Mouse (Mus musculus) forebrain, embryonic 12.5 days (tissue): ENCODE measurements around the gene Clybl. TPM values are rescaled to one million over a fixed set of nuclear protein-coding genes. Genes with fewer than 3 reads are reported as not detected.
A peak's percentile ranks its signal among the peaks of the same experiment; 100 is the strongest.

Experiments
- ATAC-seq: fragments of 200-750 bp; cut with Nextera tagmentation; 2 replicates; pipeline ENCODE4 v1.8.0; 2017; ENCODE audit warnings: moderate TSS enrichment; ENCODE audit not compliant: low FRiP score
- H3K27ac ChIP-seq: fragments of 300-500 bp; sonication (generic); 2 replicates; pipeline ENCODE4 v1.5.1; 2016; ENCODE audit warnings: mild to moderate bottlenecking
- H3K27me3 ChIP-seq: fragments of 300-500 bp; sonication (generic); 2 replicates; pipeline ENCODE4 v1.6.1; 2016; ENCODE audit warnings: mild to moderate bottlenecking
- H3K36me3 ChIP-seq: fragments of 300-500 bp; sonication (generic); replicated peaks from 2 replicates; pipeline ENCODE4 v1.6.1; 2016; ENCODE audit warnings: mild to moderate bottlenecking
- H3K4me1 ChIP-seq: fragments of 300-500 bp; sonication (generic); 2 replicates; pipeline ENCODE4 v1.6.1; 2016
- H3K4me2 ChIP-seq: fragments of 300-500 bp; sonication (generic); 2 replicates; pipeline ENCODE4 v1.6.1; 2016; ENCODE audit warnings: mild to moderate bottlenecking, moderate library complexity
- H3K4me3 ChIP-seq: fragments of 300-500 bp; sonication (generic); replicated peaks from 2 replicates; pipeline ENCODE4 v1.5.1; 2016; ENCODE audit warnings: mild to moderate bottlenecking
- H3K9ac ChIP-seq: fragments of 300-500 bp; sonication (generic); 2 replicates; pipeline ENCODE4 v1.6.1; 2016; ENCODE audit warnings: mild to moderate bottlenecking
- H3K9me3 ChIP-seq: fragments of 300-500 bp; sonication (generic); 2 replicates; pipeline ENCODE4 v1.6.1; 2016
- WGBS: fragments of 180-500 bp; shearing (Covaris S2); methylation state at CpG from one replicate; pipeline ENCODE4 v1.1.7; 2016; 5-methylcytosine and 5-hydroxymethylcytosine counted together
- polyA plus RNA-seq: library from polyadenylated mRNA; unstranded; fragments of >200 nt; fragmentation: Nextera tagmentation; extraction: Ambion mirVana; gene quantifications from 2 replicates; pipeline ENCODE4 v1.2.1, GENCODE M21; 2016

Clybl gene
- polyA plus RNA-seq, 1 experiment from 2014 or later, result 24.7 TPM

DNA sequence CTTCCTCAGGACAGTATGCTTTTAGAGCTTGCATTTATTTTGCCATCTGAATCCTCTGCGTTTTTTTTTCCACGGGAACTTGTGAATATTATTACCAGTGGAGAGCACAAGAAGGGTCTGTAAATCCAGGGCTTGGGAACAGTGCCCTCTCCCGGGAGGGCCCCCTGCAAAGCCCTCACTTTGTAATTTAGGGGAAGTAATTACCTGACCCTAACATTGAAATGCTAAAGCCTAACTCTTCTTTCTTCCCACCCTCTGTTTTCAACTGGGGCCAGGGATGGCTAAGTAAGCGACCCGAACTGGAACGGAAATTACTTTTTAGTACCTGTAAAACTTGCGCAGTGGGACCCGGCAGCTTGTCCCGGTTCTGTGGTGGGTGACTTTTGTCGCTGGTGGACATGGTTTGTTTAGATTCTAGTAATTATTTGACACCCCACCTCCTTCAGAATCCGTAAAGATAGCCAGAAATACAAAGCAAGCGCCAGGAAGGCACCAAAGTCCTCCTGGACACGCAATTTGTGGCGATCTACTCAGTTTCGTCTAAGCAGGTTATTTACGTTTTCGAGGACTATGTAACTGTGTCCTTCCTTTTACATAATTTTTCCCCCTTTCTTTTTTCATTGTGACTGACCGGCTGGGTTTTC lies 224.5 kb downstream of the Clybl start:
- Histone ChIP-seq H3K4me2 (peak overlapping the region; percentile 83), H3K36me3 (no peaks in the 10 kb centered on the region), H3K9ac (peak overlapping the region; percentile 57), H3K9me3 (no peaks in the 10 kb centered on the region), H3K27ac (peak overlapping the region; percentile 85), H3K4me1 (peaks cover 43% of the 10 kb centered on the region), H3K27me3 (peaks cover 86% of the 10 kb centered on the region), H3K4me3 (peak overlapping the region; percentile 42)
- ATAC-seq, result no peak
- under 1% methylated on average over 18 of the region's 18 CpGs for WGBS

DNA sequence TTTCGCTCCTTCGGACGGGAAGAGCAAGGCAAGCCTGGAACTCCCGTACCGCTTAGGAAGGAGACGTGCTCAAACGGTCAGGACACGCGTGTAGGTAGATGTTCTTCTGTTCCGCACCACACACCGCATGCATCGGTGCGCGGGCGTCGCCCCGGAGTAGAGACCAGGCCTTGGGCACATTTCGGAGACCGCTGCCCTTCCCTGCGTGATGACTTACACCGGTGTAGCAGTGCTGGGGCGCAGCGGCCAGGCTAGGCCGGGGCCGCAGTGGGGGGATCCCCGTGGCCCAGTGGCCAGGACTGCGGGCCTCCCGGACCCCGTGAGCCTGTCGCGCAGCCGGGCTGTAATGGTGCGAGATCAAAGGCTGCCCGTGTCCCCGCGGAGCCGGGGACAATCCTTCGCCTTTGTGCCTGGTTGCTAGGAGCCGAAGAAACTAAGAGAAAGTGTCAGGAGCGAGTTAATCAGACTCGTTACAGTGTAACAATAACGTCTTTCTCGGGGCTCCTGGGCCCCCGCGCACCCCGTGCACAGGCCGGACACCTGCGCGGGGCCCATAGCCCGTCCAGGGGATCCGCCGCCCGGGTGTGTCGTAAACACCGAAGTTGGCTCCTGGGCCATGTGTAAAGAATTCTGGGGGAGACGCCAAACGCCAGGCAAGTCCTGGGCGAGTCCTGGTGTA lies 225.2 kb downstream of the Clybl start:
- WGBS, result under 1% methylated on average over 58 of the region's 58 CpGs
- Histone ChIP-seq H3K27ac (peak overlapping the region; percentile 85), H3K9ac (peak overlapping the region; percentile 57), H3K4me2 (peak overlapping the region; percentile 83), H3K36me3 (no peaks in the 10 kb centered on the region), H3K9me3 (no peaks in the 10 kb centered on the region), H3K27me3 (peaks cover 87% of the 10 kb centered on the region), H3K4me3 (peak overlapping the region; percentile 42), H3K4me1 (peaks cover 43% of the 10 kb centered on the region)
- ATAC-seq, result peak; percentile 85

DNA sequence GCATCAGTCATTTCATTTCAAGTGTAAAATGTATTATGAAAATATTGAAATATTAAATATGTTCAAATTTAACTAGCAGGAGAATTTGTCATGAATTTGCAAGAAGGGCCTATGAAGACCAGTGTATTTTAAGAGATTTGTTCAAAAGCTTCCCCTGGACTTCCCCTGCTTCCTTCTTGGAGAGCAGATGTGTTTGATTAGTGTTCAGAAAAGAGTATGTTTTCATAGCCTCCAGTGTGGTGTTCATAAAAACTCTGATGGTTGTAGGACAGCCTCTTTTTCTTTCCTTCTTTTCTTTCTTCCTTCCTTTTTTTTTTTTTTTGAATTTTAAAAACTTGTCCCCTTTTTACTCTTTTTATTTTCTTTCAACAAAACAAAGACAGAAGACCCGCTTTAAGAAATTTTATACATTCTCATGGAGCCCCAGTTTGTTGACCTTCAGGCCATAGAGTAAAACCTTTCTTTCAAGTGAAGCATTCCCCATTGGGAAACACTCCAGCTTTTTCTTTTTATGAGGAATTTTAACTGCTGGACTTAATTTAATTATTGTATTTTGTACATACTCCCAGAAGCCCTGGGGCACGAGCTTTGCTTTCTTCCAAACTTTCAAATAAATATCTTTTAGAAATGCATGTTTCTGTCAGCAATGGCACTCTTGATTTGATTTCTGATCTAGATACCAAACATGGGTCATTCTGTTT lies 231.5 kb downstream of the Clybl start:
- Histone ChIP-seq H3K4me3 (no peak overlapping the region), H3K4me2 (no peak overlapping the region), H3K36me3 (no peaks in the 10 kb centered on the region), H3K9me3 (no peaks in the 10 kb centered on the region), H3K9ac (no peak overlapping the region), H3K27ac (no peak overlapping the region), H3K4me1 (peaks cover 13% of the 10 kb centered on the region), H3K27me3 (peaks cover 38% of the 10 kb centered on the region)
- ATAC-seq, result no peak
- 56% methylated on average over 2 of the region's 2 CpGs for WGBS

DNA sequence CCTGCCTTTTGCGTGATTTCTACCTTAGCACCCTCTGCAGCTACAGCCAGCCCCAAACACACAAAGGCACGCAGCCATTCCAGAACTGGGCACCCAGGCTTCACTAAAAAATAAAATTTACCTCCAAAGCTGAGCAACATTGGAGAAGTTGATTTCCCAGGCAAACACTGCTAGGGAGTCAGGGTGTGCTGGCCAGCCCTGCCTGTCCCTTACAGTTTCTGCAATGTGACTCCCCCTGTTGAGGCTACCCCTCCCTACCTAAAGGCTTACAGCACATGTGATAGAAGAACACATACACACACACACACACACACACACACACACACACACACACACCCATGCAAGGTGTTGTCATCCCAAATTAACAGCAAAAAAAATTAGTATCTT lies 232.0 kb downstream of the Clybl start:
- 0 out of 2 replicates have a peak overlapping the region, but pooled peaks have one; percentile 19 for H3K27ac ChIP-seq

DNA sequence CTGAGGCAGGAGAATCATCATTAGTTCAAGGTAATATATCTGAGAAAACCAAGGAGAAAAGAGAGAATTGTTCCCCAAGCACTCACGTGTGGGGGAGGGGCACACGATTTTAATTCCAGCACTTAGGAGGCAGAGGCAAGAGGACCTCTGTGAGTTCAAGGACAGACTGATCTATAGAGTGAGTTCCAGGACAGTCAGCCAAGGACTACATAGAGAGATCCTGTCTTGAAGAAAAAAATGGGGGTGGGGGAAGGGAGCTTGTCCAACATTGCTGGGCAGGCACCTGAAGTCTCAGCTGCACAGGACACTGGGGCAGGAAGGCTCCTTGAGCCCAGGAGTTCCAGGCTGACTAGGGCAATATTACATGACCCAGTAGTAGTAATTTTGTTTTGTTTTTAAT lies 233.3 kb downstream of the Clybl start:
- H3K36me3 ChIP-seq, result no peaks in the 10 kb centered on the region
- H3K4me3 ChIP-seq, result no peak overlapping the region
- WGBS, result 94% methylated on average over 2 of the region's 2 CpGs
- no peak overlapping the region for H3K4me2 ChIP-seq
- ATAC-seq, result no peak
- peaks cover 13% of the 10 kb centered on the region for H3K4me1 ChIP-seq
- no peaks in the 10 kb centered on the region for H3K9me3 ChIP-seq
- H3K27ac ChIP-seq, result no peak overlapping the region
- no peak overlapping the region for H3K9ac ChIP-seq
- peaks cover 26% of the 10 kb centered on the region for H3K27me3 ChIP-seq

More for the DNA sequence above, 232.0 kb downstream of the Clybl start:
- Histone ChIP-seq H3K4me1 (peaks cover 13% of the 10 kb centered on the region), H3K9me3 (no peaks in the 10 kb centered on the region), H3K4me2 (no peak overlapping the region), H3K9ac (no peak overlapping the region), H3K36me3 (no peaks in the 10 kb centered on the region), H3K4me3 (no peak overlapping the region), H3K27me3 (peaks cover 35% of the 10 kb centered on the region)
- no peak for ATAC-seq
- 84% methylated on average over 2 of the region's 2 CpGs for WGBS

DNA sequence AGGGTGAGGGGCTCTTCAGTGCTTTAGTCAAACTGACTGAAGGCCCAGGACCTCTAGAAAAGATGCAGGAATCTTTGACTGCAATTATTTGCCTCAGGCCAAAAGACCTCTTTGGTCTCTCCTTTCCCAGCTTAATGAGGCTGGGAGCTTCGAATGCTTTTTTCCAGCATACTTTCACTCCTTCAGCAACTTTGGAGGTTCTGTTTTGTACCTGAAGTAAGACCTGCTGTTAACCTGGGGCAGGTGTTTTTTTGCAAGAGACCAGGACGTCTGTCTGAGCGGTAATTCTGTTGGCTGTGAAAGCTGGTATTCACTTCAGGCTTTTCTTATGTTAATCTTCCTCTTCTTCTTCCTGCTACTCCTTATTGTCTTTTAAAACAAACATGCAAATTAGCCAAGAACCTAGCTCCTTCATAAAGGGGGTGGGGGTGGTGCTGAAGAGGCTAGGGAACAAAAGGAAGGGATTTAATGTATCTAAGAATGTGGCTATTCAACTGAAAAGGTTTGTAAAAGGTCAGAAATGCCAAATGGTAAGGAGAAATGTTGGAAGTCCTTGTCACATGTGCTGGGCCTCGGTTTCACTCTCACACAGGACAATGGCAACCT lies 234.8 kb downstream of the Clybl start:
- Histone ChIP-seq H3K9ac (no peak overlapping the region), H3K36me3 (no peaks in the 10 kb centered on the region), H3K9me3 (no peaks in the 10 kb centered on the region), H3K27me3 (peaks cover 16% of the 10 kb centered on the region), H3K4me1 (peaks cover 13% of the 10 kb centered on the region), H3K4me2 (peak overlapping the region; percentile 19; the same call in 1 of the 2 replicates), H3K27ac (peak overlapping the region; percentile 71), H3K4me3 (no peak overlapping the region)
- 6% methylated on average over 4 of the region's 4 CpGs for WGBS
- no peak for ATAC-seq

DNA sequence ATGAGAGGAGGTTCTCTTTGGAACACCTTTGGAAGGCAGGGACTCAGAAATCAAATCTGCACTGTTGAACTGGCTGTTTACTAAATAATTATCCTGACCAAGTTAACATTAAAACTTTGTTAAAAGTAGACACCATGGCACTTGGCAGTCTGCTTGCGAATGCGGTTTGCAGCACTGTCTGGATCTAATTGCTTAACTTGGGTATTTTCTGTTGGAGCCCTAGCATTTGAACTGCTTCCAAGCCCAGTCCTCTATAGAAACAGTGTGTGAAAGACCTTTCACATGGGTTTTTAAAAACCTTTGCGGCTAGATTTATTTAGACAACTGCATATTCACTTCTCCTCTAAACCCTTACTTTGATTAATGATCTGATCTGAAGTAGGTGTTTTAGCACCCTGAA lies 242.9 kb downstream of the Clybl start:
- WGBS, result 87% methylated on average over 3 of the region's 3 CpGs
- no peak for ATAC-seq

DNA sequence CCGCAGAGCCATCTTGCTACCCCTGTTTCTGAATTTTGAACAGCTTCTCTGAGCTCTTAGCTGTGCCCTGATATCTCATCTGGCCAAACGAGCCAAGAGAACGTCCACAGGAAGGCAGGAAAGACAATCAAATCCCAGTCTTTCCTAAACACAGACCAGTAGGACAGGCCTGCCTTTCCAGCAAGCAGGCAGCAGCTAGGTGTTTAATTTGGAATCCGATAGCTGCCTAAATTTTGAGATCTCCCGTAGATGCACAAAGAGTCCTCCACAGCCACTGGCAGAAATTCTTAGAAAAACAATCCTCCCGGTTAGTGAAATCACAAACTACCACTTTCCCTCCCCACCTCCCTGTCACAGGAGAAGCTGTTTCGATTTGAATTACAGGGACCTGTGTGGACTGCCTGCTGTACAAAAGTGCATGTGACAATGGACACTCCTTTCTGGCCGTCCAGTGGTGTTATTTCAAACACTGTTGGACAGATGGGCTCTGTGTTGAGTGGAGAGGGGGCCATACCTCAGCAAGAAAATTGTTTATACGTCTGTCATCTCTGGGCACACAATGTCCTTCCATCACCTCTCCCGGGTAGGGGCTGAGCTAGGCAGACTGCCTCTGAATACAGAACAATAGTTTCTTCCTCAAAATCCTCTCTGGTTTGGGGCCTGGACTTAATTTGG lies 245.2 kb downstream of the Clybl start:
- Histone ChIP-seq H3K4me1 (peaks cover 14% of the 10 kb centered on the region), H3K36me3 (no peaks in the 10 kb centered on the region), H3K27me3 (peaks cover 8% of the 10 kb centered on the region; the same call in 1 of the 2 replicates), H3K4me3 (no peak overlapping the region), H3K9ac (no peak overlapping the region), H3K4me2 (no peak overlapping the region; the same call in 1 of the 2 replicates), H3K9me3 (no peaks in the 10 kb centered on the region), H3K27ac (peak overlapping the region; percentile 26; the same call in 1 of the 2 replicates)
- WGBS, result 56% methylated on average over 10 of the region's 10 CpGs
- ATAC-seq, result no peak

More for the DNA sequence above, 242.9 kb downstream of the Clybl start:
- Histone ChIP-seq H3K4me3 (no peak overlapping the region), H3K9me3 (no peaks in the 10 kb centered on the region), H3K27ac (no peak overlapping the region), H3K36me3 (no peaks in the 10 kb centered on the region), H3K9ac (no peak overlapping the region), H3K4me1 (peaks cover 14% of the 10 kb centered on the region), H3K27me3 (peaks cover 8% of the 10 kb centered on the region; the same call in 1 of the 2 replicates), H3K4me2 (no peak overlapping the region)

DNA sequence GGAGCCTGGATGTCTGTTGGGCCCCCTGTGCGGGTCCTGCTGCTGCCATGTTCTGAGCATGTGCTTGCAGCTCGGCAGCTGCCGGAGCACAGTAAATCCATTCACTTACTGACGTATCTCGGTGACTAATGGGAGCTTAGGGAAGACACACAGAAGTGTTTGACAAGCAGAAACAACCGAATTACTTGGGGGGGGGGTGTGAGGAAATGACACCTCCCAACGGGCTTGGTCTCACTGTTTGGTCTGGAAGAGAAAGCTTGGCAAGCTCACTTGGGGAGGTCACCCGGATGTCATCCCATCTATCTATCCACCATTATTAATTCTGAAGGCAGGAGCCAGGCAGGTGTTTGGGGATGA lies 245.7 kb downstream of the Clybl start:
- peaks cover 14% of the 10 kb centered on the region for H3K4me1 ChIP-seq
- no peak overlapping the region; the same call in 1 of the 2 replicates for H3K4me2 ChIP-seq
- WGBS, result 61% methylated on average over 8 of the region's 8 CpGs

DNA sequence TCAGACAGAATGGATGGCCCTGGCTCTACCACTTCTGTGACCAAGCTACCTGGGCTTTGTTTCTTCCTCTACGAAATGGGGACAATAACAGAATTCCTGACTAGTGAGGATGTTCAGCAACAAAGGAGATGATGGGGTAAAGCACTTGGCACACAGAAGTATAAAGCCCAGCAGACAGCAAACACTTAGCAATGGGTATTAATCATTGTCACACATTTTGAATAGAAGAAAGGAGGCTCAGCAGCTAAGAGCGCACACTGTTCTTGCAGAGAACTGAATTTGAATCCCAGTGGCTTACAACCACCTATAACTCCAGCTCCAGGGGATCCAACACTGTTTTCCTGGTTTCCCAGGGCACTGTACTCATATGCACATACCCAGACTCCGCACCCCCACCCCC lies 246.2 kb downstream of the Clybl start:
- H3K4me2 ChIP-seq, result no peak overlapping the region
- peaks cover 14% of the 10 kb centered on the region for H3K4me1 ChIP-seq
- H3K9ac ChIP-seq, result no peak overlapping the region
- ATAC-seq, result no peak
- 87% methylated on average over 3 of the region's 3 CpGs for WGBS
- no peaks in the 10 kb centered on the region for H3K9me3 ChIP-seq
- H3K27ac ChIP-seq, result no peak overlapping the region
- 0 out of 2 replicates have a peak, but pooled peaks cover 4% of the 10 kb centered on the region for H3K27me3 ChIP-seq
- H3K36me3 ChIP-seq, result no peaks in the 10 kb centered on the region
- no peak overlapping the region for H3K4me3 ChIP-seq

More for the DNA sequence above, 245.7 kb downstream of the Clybl start:
- Histone ChIP-seq H3K36me3 (no peaks in the 10 kb centered on the region), H3K27ac (peak overlapping the region; percentile 26; the same call in 1 of the 2 replicates), H3K27me3 (peaks cover 5% of the 10 kb centered on the region; the same call in 1 of the 2 replicates), H3K9ac (no peak overlapping the region), H3K4me3 (no peak overlapping the region), H3K9me3 (no peaks in the 10 kb centered on the region)
- no peak for ATAC-seq

DNA sequence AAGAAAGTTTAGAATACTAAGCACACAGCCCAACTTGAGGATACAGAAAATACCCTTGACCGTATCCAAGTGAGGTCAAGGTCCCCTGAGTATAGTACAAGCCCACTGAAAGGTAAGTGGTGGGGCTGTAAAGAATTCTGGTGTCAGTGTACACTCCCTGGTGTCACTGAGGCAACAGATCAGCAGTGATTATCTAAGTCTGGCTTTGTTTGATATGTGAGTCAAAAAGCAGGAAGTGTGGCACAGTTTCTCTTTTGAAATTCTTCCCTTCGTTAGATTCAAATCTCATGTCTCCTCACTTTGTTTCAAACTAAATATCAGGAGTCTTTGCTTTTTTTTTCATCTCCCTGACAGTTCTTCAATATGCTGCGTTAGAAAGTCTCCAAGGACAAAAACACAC lies 251.1 kb downstream of the Clybl start:
- H3K4me2 ChIP-seq, result no peak overlapping the region
- H3K27ac ChIP-seq, result no peak overlapping the region
- H3K9me3 ChIP-seq, result no peaks in the 10 kb centered on the region
- peaks cover 8% of the 10 kb centered on the region for H3K4me1 ChIP-seq
- H3K27me3 ChIP-seq, result no peaks in the 10 kb centered on the region
- no peak for ATAC-seq
- 64% methylated on average over 3 of the region's 3 CpGs for WGBS
- no peaks in the 10 kb centered on the region for H3K36me3 ChIP-seq
- H3K9ac ChIP-seq, result no peak overlapping the region
- H3K4me3 ChIP-seq, result no peak overlapping the region
